Mouse (Mus musculus): Measurements from ENCODE around the gene Fcna. TPM values are rescaled to one million over a fixed set of nuclear protein-coding genes. Genes with fewer than 3 reads are reported as not detected.

Gene Fcna
- 3.5 and 8.2 TPM in 2 replicates for polyA plus RNA-seq (2012; rRNA removed)

- 75% methylated on average over 6 of the region's 6 CpGs for WGBS
- no peak for TF ChIP-seq CTCF (IDR thresholded peaks at IDR 0.05; ENCODE audit: insufficient read depth, low read length)
- DNase-seq = no peak
Measured at GRCm38 (mm10) chr2:25627811-25628210, at the start of gene Fcna. Gene Fcna (minus strand): TSS chr2:25628030.

GRCm38 (mm10) chr2:25676486-25676885, 48.7 kb upstream of the Fcna start, which contains the start of gene Lcn6:
Gene Lcn6 (plus strand): TSS chr2:25676786.
- 89% methylated on average over 3 of the region's 3 CpGs for WGBS
- no peak for TF ChIP-seq CTCF (IDR thresholded peaks at IDR 0.05; ENCODE audit: insufficient read depth, low read length)
- no peak for TF ChIP-seq POLR2A (IDR thresholded peaks at IDR 0.05; ENCODE audit: borderline replicate concordance, extremely low read depth, low read depth, low read length)
- H3K4me1 ChIP-seq (ENCODE audit: control insufficient read depth, insufficient read depth, low read length) = no peaks in the 10 kb centered on the region
- H3K4me3 ChIP-seq (replicated peaks; ENCODE audit: extremely low read depth, low read depth, low read length) = no peak within 1 kb of the TSS
- no peak for DNase-seq

More at GRCm38 (mm10) chr2:25627811-25628210, at the start of gene Fcna:
- Histone ChIP-seq H3K4me1 (ENCODE audit: control insufficient read depth, insufficient read depth, low read length) (no peaks in the 10 kb centered on the region), H3K4me3 (replicated peaks; ENCODE audit: extremely low read depth, low read depth, low read length) (no peak within 1 kb of the TSS)

- WGBS = 48% methylated on average over 1 of the region's 1 CpGs
- H3K4me3 ChIP-seq (replicated peaks; ENCODE audit: extremely low read depth, low read depth, low read length) = no peak overlapping the region
- TF ChIP-seq POLR2A (IDR thresholded peaks at IDR 0.05; ENCODE audit: borderline replicate concordance, extremely low read depth, low read depth, low read length) (no peak), CTCF (IDR thresholded peaks at IDR 0.05; ENCODE audit: insufficient read depth, low read length) (no peak)
- H3K4me1 ChIP-seq (ENCODE audit: control insufficient read depth, insufficient read depth, low read length) = no peaks in the 10 kb centered on the region
- DNase-seq = no peak
Measured at GRCm38 (mm10) chr2:25666516-25666915, 38.7 kb upstream of the Fcna start.

GRCm38 (mm10) chr2:25664125-25664524, 36.3 kb upstream of the Fcna start:
- WGBS = 81% methylated on average over 5 of the region's 5 CpGs
- TF ChIP-seq POLR2A (IDR thresholded peaks at IDR 0.05; ENCODE audit: borderline replicate concordance, extremely low read depth, low read depth, low read length) (no peak), CTCF (IDR thresholded peaks at IDR 0.05; ENCODE audit: insufficient read depth, low read length) (no peak)

DNA sequence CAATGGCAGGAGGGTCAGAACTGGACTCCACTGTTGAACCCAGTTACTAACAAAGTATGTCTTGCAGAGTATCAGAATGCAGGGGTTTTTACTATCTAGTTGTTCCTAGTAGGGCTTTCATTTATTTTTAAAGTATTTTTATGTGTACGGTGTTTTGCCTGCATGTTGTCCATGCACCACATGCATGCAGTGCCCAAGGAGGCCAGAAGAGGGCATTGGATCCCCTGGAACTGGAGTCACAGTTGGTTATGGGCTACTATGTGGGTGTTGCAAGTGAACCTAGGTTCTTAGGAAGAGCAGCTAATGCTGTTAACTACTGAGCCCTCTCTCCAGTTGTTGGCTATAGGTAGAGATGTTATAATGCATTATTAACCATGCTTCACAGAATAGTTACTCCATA, 35.7 kb upstream of the Fcna start:
- no peak overlapping the region for H3K4me3 ChIP-seq (replicated peaks; ENCODE audit: extremely low read depth, low read depth, low read length)
- peak; percentile 31 for DNase-seq
- peak; percentile 73 for TF ChIP-seq CTCF (IDR thresholded peaks at IDR 0.05; ENCODE audit: insufficient read depth, low read length)
- TF ChIP-seq POLR2A (IDR thresholded peaks at IDR 0.05; ENCODE audit: borderline replicate concordance, extremely low read depth, low read depth, low read length) = no peak
- 50% methylated on average over 1 of the region's 1 CpGs for WGBS
- no peaks in the 10 kb centered on the region for H3K4me1 ChIP-seq (ENCODE audit: control insufficient read depth, insufficient read depth, low read length)

More at GRCm38 (mm10) chr2:25664125-25664524, 36.3 kb upstream of the Fcna start:
- Histone ChIP-seq H3K4me3 (replicated peaks; ENCODE audit: extremely low read depth, low read depth, low read length) (no peak overlapping the region), H3K4me1 (ENCODE audit: control insufficient read depth, insufficient read depth, low read length) (no peaks in the 10 kb centered on the region)
- DNase-seq = no peak

DNA sequence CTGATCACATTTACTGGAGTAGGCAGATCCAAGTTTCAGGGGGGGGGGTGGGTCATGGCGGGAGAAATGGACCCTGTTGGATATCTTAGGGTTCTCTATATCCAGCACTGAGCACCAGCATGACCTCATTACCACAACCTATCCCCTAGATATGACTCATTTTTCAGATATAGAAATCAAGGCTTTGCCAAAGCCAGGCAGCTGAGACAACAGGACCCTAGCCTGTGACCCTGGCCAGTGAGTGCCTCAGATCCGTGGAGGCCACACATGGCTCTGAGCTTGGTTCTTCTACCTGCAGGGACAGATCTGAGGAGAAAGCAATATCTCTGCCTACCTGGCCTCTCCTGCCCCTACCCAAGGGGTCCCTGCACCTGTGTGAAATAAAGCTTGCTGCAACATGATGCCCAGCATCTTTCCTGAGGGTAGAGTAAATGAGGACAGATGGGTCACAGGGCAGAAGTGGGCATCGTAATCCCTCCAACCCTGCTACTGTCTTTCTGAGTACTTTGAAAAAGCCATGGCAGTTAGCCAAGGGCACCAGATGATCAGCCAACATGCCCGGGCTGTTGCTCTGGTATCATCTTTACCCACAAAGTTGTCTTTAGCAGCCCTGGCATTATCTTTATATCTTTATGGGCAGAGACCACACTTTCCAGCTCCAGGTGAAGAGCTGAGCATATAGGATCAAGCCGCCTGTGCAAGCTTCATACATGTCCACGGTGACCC, 33.6 kb upstream of the Fcna start:
- H3K4me1 ChIP-seq (ENCODE audit: control insufficient read depth, insufficient read depth, low read length) = no peaks in the 10 kb centered on the region
- DNase-seq = no peak
- WGBS = 77% methylated on average over 6 of the region's 6 CpGs
- no peak overlapping the region for H3K4me3 ChIP-seq (replicated peaks; ENCODE audit: extremely low read depth, low read depth, low read length)
- TF ChIP-seq POLR2A (IDR thresholded peaks at IDR 0.05; ENCODE audit: borderline replicate concordance, extremely low read depth, low read depth, low read length) = no peak
- TF ChIP-seq CTCF (IDR thresholded peaks at IDR 0.05; ENCODE audit: insufficient read depth, low read length) = no peak

DNA sequence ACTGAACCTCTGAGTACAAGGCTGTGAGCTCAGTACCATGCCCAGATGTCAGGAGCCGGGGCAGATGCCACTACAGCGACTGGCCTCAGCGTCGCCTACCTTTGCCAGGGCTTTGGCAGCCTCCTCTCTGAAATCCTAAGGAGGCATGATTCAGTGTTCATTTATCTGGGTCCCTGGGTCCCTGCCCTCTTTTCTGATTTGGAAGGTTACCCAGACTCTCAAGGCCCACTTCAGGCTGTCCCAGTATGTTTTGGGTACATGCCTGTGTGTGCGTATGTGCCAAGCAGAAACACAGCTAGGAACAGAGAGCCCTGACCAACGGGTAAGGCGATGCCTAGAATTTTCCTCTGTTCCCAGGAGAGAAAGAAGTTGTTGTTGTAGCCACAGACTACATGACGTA, 32.4 kb upstream of the Fcna start:
- WGBS = 75% methylated on average over 8 of the region's 8 CpGs
- no peak for TF ChIP-seq CTCF (IDR thresholded peaks at IDR 0.05; ENCODE audit: insufficient read depth, low read length)
- no peak for TF ChIP-seq POLR2A (IDR thresholded peaks at IDR 0.05; ENCODE audit: borderline replicate concordance, extremely low read depth, low read depth, low read length)
- no peak for DNase-seq
- no peaks in the 10 kb centered on the region for H3K4me1 ChIP-seq (ENCODE audit: control insufficient read depth, insufficient read depth, low read length)
- no peak overlapping the region for H3K4me3 ChIP-seq (replicated peaks; ENCODE audit: extremely low read depth, low read depth, low read length)

DNA sequence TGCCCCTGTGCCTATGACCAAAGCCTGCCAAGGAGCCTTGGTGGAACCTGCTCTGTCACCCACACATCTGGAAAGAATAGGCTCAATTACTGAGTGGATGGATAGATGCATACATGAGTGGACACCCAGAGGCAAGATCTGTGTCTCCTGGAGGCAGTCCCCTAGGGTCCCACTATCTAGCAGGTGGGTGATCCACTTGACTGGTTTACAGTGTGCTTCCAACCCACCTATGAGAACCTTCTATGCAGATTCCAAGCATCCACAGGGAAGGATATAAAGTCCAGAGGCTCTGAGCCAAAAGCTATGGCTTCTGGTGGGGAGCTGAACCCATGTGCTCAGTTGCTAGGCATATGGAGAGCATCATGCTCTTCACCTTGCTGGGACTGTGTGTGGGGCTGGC, 29.8 kb upstream of the Fcna start, which contains the start of gene Lcn5:
Gene Lcn5 (plus strand): TSS at position 301 of the 400 bp plus-strand sequence.
- no peak for DNase-seq
- no peak for TF ChIP-seq CTCF (IDR thresholded peaks at IDR 0.05; ENCODE audit: insufficient read depth, low read length)
- TF ChIP-seq POLR2A (IDR thresholded peaks at IDR 0.05; ENCODE audit: borderline replicate concordance, extremely low read depth, low read depth, low read length) = no peak
- Histone ChIP-seq H3K4me1 (ENCODE audit: control insufficient read depth, insufficient read depth, low read length) (no peaks in the 10 kb centered on the region), H3K4me3 (replicated peaks; ENCODE audit: extremely low read depth, low read depth, low read length) (no peak within 1 kb of the TSS)

GRCm38 (mm10) chr2:25657246-25657645, 29.4 kb upstream of the Fcna start:
- DNase-seq = no peak
- Histone ChIP-seq H3K4me3 (replicated peaks; ENCODE audit: extremely low read depth, low read depth, low read length) (no peak overlapping the region), H3K4me1 (ENCODE audit: control insufficient read depth, insufficient read depth, low read length) (no peaks in the 10 kb centered on the region)
- WGBS = 73% methylated on average over 4 of the region's 4 CpGs
- no peak for TF ChIP-seq POLR2A (IDR thresholded peaks at IDR 0.05; ENCODE audit: borderline replicate concordance, extremely low read depth, low read depth, low read length)

DNA sequence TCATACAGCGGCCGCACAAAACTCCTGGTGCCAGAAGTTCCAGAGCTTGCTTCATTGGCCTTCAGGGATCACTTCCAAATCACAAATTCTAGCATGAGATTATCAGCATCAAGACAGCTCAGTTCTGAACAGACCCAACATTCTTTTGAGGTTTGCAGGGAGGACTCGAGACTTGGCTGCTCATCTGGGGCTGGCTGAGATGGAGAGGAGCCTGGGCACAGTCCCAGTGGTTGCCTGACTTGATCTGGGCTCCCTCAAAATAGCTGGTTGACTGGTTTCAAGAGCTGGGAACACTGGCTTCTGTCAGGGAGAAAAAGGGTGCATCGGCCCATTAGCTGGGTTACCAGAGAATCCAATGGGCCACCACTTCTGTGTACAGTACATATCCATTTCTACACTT, 28.9 kb upstream of the Fcna start:
- Histone ChIP-seq H3K4me1 (ENCODE audit: control insufficient read depth, insufficient read depth, low read length) (no peaks in the 10 kb centered on the region), H3K4me3 (replicated peaks; ENCODE audit: extremely low read depth, low read depth, low read length) (no peak overlapping the region)
- TF ChIP-seq CTCF (IDR thresholded peaks at IDR 0.05; ENCODE audit: insufficient read depth, low read length) = no peak
- no peak for TF ChIP-seq POLR2A (IDR thresholded peaks at IDR 0.05; ENCODE audit: borderline replicate concordance, extremely low read depth, low read depth, low read length)
- DNase-seq = no peak
- 74% methylated on average over 4 of the region's 4 CpGs for WGBS

All from lung, adult 2 months (tissue).